Mouse (Mus musculus): Measurements from ENCODE around the gene Il21r. TPM values are rescaled to one million over a fixed set of nuclear protein-coding genes. Genes with fewer than 3 reads are reported as not detected.

Gene Il21r
- 0.25 TPM in 1 of 2 replicates, not detected in the other for polyA plus RNA-seq (2011; ENCODE audit: insufficient read length, low read depth, missing spikeins)

- H3K27ac ChIP-seq (ENCODE audit: insufficient read depth, low read length) = no peak within 1 kb of the TSS
- H3K4me3 ChIP-seq (ENCODE audit: insufficient read depth, low read length) = no peak within 1 kb of the TSS
- TF ChIP-seq CTCF (IDR thresholded peaks at IDR 0.05; ENCODE audit: borderline replicate concordance, insufficient read depth, low read length) (no peak), POLR2A (IDR thresholded peaks at IDR 0.05; ENCODE audit: low read depth, low read length) (no peak)
- H3K4me1 ChIP-seq (ENCODE audit: control insufficient read depth, insufficient read depth, low read length) = no peaks in the 10 kb centered on the region
Measured at GRCm38 (mm10) chr7:125603185-125603631, at the start of gene Il21r. Gene Il21r (plus strand): TSS chr7:125603429.

DNA sequence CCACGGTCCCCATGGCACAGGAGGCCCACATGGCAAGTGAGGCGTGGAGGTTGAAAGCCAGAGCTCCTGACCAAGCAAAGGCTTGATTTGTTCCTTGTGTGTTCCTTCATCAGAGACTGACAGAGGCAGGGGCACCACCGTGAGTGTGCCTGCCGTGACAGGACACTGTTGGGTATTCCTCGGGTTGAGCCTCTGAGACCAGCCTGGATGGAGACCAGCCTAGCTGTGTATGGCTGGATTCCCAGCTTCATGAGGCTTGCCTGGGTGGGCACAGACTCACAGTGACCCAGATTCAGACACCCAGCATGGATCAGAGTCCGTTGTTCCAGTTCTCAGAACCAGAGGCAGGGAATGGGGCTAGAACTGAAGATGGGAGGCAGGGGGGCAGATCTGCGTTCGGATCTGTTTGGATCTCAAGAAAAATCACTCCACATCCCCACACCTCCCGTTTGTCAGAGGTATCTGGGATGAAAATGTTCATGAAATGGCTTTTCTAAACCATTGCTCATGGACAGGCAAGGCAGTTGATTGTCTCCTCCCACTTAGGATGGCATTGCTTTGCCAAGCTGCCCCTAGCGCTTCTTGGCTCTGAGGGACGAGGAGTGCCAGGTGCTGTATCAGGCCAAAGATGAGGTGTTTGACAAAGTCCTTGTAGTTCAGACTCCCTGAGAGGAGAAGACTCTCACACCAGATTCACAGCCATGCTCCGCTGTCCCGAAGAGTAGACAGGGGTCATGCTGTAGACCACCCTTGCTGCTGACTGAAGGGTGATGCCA lies 49.4 kb upstream of the Il21r start:
- TF ChIP-seq CTCF (IDR thresholded peaks at IDR 0.05; ENCODE audit: borderline replicate concordance, insufficient read depth, low read length) (no peak), POLR2A (IDR thresholded peaks at IDR 0.05; ENCODE audit: low read depth, low read length) (no peak)
- H3K4me1 ChIP-seq (ENCODE audit: control insufficient read depth, insufficient read depth, low read length) = 0 out of 2 replicates have a peak, but pooled peaks cover 7% of the 10 kb centered on the region
- no peak overlapping the region for H3K27ac ChIP-seq (ENCODE audit: insufficient read depth, low read length)
- H3K4me3 ChIP-seq (ENCODE audit: insufficient read depth, low read length) = peak overlapping the region; percentile 61

- H3K4me3 ChIP-seq (ENCODE audit: insufficient read depth, low read length) = no peak overlapping the region
- no peak overlapping the region for H3K27ac ChIP-seq (ENCODE audit: insufficient read depth, low read length)
- TF ChIP-seq CTCF (IDR thresholded peaks at IDR 0.05; ENCODE audit: borderline replicate concordance, insufficient read depth, low read length) (no peak), POLR2A (IDR thresholded peaks at IDR 0.05; ENCODE audit: low read depth, low read length) (no peak)
- H3K4me1 ChIP-seq (ENCODE audit: control insufficient read depth, insufficient read depth, low read length) = peaks cover 7% of the 10 kb centered on the region; the same call in 1 of the 2 replicates
Measured at GRCm38 (mm10) chr7:125554456-125555114, 48.6 kb upstream of the Il21r start.

GRCm38 (mm10) chr7:125555351-125555872 lies 47.8 kb upstream of the Il21r start:
- H3K27ac ChIP-seq (ENCODE audit: insufficient read depth, low read length) = no peak overlapping the region
- no peak overlapping the region for H3K4me3 ChIP-seq (ENCODE audit: insufficient read depth, low read length)
- no peak for TF ChIP-seq CTCF (IDR thresholded peaks at IDR 0.05; ENCODE audit: borderline replicate concordance, insufficient read depth, low read length)
- no peak for TF ChIP-seq POLR2A (IDR thresholded peaks at IDR 0.05; ENCODE audit: low read depth, low read length)
- H3K4me1 ChIP-seq (ENCODE audit: control insufficient read depth, insufficient read depth, low read length) = peaks cover 8% of the 10 kb centered on the region

- peaks cover 9% of the 10 kb centered on the region for H3K4me1 ChIP-seq (ENCODE audit: control insufficient read depth, insufficient read depth, low read length)
- no peak overlapping the region for H3K4me3 ChIP-seq (ENCODE audit: insufficient read depth, low read length)
- no peak overlapping the region for H3K27ac ChIP-seq (ENCODE audit: insufficient read depth, low read length)
- TF ChIP-seq POLR2A (IDR thresholded peaks at IDR 0.05; ENCODE audit: low read depth, low read length) (no peak), CTCF (IDR thresholded peaks at IDR 0.05; ENCODE audit: borderline replicate concordance, insufficient read depth, low read length) (no peak)
Measured at GRCm38 (mm10) chr7:125556096-125556495, 47.1 kb upstream of the Il21r start.

GRCm38 (mm10) chr7:125556865-125557264 lies 46.4 kb upstream of the Il21r start:
- no peak for TF ChIP-seq CTCF (IDR thresholded peaks at IDR 0.05; ENCODE audit: borderline replicate concordance, insufficient read depth, low read length)
- no peak for TF ChIP-seq POLR2A (IDR thresholded peaks at IDR 0.05; ENCODE audit: low read depth, low read length)
- Histone ChIP-seq H3K27ac (ENCODE audit: insufficient read depth, low read length) (no peak overlapping the region), H3K4me1 (ENCODE audit: control insufficient read depth, insufficient read depth, low read length) (peaks cover 13% of the 10 kb centered on the region), H3K4me3 (ENCODE audit: insufficient read depth, low read length) (no peak overlapping the region)

DNA sequence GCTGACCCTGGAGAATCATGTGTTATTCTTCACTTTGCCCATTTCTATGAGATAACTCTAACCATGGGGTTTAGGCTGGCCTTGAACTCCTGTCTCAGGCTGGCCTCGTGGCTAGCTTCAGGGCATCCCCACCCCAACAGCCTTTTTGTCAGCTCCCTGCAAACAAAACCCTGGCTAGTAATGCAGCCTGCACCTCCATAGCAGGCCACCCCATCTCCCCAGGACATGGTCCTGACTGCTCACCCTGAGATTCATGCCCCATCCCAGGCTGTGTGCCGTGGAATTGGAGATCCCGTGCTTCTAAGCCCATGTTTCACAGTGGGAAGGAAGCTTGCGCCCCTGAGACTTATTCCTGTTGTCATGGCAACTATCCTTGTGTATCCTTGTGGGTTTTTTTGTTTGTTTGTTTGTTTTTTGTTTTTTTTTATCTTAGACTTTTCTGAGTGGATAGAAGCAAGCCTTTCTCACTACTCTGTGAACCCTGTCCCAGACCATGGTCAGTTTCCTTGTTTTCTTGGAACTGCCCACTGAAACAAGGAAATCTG lies 44.8 kb upstream of the Il21r start:
- no peak overlapping the region for H3K4me3 ChIP-seq (ENCODE audit: insufficient read depth, low read length)
- peaks cover 13% of the 10 kb centered on the region for H3K4me1 ChIP-seq (ENCODE audit: control insufficient read depth, insufficient read depth, low read length)
- no peak overlapping the region for H3K27ac ChIP-seq (ENCODE audit: insufficient read depth, low read length)
- TF ChIP-seq CTCF (IDR thresholded peaks at IDR 0.05; ENCODE audit: borderline replicate concordance, insufficient read depth, low read length) (no peak), POLR2A (IDR thresholded peaks at IDR 0.05; ENCODE audit: low read depth, low read length) (no peak)

GRCm38 (mm10) chr7:125558997-125559396 lies 44.2 kb upstream of the Il21r start:
- Histone ChIP-seq H3K27ac (ENCODE audit: insufficient read depth, low read length) (no peak overlapping the region), H3K4me1 (ENCODE audit: control insufficient read depth, insufficient read depth, low read length) (peaks cover 13% of the 10 kb centered on the region), H3K4me3 (ENCODE audit: insufficient read depth, low read length) (no peak overlapping the region)
- no peak for TF ChIP-seq CTCF (IDR thresholded peaks at IDR 0.05; ENCODE audit: borderline replicate concordance, insufficient read depth, low read length)

DNA sequence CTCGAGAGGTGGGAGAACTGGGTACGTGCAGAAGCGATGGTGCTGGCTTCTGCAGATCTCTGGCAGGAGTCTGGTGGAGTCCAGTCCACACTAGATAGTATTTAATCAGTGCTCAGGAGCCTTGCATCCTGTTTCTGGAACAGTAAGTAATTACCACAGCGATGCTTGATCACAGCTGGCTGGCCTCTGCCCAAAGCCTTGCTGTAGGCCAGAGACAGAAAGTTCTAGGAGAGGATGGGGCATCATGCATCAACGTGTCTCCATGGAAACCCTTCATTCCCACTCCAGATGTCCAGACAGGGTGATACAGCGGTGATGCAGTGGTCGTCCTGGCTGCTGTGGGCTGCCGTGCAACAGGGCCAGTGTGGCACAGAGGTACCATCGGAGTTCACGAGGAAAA lies 43.7 kb upstream of the Il21r start:
- TF ChIP-seq CTCF (IDR thresholded peaks at IDR 0.05; ENCODE audit: borderline replicate concordance, insufficient read depth, low read length) = no peak
- no peak for TF ChIP-seq POLR2A (IDR thresholded peaks at IDR 0.05; ENCODE audit: low read depth, low read length)
- Histone ChIP-seq H3K4me1 (ENCODE audit: control insufficient read depth, insufficient read depth, low read length) (peaks cover 13% of the 10 kb centered on the region), H3K4me3 (ENCODE audit: insufficient read depth, low read length) (no peak overlapping the region), H3K27ac (ENCODE audit: insufficient read depth, low read length) (no peak overlapping the region)

Data from embryonic fibroblast, embryonic 13.5 days (primary cell).